Mouse (Mus musculus) thymus, postnatal 4 days (tissue): ENCODE data around the gene Pfkfb2.
A peak's percentile ranks its signal among the peaks of the same experiment; 100 is the strongest.

ENCODE experiments used
- DNase-seq: peaks from one replicate; pipeline ENCODE4 v3.0.0; 2021

Pfkfb2 gene

DNA sequence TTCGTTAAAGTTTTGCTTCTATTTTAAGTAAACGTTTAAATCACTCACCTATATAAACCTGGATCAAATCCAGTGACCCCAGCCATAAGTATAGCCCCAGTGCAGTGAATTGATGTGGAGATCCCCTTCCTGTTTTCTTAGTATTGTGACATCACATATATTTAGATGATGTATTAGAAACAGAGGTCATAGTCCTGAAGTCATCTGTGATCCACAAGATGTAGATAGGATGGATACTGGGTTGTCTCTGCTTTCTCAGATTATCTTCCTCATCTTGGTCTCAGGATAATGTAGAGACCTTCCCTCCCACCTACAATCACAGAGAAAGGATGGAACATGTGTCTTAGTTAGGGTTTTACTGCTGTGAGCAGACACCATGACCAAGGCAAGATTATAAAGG is at the start of gene Pfkfb2:
Gene Pfkfb2, minus strand, starts transcription at position 101 of the 400 bp plus-strand sequence.
- DNase-seq, result no peak

DNA sequence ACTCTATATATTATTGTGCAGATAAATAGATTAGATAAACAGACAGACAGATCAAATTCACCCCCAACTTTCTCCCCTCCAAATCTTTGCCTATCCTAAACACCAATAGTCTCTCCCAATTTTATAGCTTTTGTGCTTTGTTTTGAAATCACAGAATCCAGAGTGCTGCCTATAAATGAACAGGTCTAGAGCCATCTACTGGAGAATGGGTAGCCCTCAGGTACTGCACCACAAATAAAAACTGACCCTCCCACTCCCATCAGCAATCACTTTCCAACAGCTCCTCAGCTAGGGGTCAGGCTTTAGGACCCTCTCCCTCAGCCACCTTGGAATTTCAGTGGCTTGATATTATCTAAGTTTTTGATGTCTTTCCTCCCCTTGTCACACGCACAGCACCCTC is 47.6 kb upstream of the Pfkfb2 start:
- no peak for DNase-seq

DNA sequence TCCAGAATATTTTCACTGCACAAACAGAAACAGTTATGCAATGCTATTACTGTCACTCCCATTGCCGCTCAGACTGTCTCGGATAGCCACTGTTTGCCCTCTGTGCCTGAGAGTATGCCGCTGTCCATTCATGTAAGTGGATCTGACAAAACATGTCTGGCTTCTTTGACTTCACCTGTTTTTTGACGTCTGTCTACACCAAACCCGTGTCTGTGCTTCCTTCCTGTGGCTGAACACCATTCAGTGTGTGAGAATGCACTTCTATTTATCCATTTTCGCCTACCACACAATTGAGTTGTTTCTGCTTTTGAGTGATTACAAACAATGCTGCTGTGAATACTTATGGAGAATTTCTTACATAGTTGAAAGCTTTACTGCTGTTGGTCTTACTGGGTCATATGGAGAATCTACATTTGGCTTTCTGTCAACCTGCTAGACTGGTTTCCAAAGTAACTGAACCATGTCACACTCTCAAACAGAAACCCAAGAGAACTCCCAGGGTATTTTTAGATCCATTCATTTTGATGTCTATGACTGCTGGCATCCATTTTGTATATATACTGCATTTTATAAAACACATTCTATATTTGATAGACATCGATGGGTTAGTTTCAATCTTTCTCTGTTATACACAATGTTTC is 46.8 kb upstream of the Pfkfb2 start:
- DNase-seq, result no peak

DNA sequence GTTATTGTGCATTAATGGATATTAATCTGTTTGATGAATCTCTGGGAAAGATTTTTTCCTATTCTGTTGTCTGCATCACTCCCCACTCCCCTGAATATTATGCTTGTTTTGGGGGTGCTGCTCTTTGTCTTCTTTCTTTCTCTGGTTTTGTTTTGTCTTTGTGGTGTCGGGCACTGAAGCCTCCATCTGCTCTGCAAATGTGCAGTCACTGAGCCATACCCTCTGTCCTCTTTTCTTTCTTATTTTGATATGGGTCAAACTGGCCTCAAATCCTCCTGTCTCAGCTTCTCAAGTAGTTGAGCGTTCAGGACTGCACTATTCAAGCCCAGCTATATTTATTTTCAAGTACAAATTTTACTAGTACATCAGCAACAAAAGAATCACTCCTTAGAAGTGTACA is 46.2 kb upstream of the Pfkfb2 start:
- no peak for DNase-seq

DNA sequence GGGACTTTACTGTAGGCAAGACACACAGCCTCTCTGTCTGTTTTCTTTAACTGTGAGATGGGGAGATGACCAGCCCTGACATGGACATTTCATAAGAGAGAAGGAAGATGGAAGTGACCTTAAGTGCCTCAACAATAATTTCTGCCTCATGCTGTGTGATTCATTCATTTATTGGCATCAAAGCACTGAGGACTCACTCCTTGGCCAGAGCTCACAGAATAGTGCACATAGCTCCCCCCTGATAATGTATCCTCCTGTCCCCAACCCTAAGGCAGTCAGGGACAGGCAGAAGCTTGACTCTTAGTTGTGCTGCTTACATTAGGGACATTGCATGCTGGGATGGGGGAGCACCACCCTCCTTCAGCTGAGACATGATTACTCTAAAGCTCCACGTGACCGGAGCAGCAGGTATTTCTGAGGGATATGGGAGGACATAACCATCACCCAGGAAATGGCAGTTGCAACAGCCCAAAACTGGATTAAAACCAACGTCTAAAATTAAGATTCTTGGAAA is 42.0 kb upstream of the Pfkfb2 start:
- DNase-seq, result no peak

DNA sequence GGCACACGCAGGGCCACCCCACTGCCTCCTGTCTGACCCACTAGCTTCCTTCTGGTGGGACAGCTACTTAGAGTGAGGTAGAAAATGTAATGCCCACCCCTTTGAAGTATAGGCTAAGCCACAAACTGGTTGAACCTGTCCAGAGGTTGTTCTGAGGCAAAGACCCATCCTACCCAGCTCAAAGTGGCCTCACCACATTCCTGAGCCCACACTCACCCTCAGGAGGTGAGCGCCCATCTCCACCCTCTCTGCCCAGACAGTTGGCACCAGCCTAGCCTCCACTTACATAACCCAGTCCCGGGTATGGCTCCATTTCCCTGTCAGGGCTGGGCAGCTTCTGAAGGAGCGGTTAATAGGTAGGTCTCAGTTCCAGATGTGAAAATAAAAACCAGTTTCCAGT is 41.4 kb upstream of the Pfkfb2 start:
- DNase-seq, result no peak

DNA sequence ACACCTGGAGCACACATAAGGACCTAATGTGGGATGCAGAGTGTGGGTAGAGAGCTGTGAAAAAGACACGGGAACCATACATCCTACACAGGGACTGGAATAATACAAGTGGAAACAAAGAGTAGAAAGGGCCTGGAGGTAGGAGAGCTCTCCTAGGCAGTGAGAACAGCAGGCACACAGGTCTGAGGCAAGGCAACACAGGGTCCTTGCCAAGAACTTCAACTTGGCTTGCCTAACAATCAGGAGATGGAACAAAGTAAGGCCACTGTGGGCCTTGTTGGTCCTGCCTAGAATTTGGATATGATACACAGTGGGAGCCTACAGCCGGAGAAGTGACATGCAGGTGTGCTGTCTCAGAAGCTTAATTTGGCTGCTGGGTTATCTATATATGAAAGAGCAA is 40.9 kb upstream of the Pfkfb2 start:
- DNase-seq, result no peak

DNA sequence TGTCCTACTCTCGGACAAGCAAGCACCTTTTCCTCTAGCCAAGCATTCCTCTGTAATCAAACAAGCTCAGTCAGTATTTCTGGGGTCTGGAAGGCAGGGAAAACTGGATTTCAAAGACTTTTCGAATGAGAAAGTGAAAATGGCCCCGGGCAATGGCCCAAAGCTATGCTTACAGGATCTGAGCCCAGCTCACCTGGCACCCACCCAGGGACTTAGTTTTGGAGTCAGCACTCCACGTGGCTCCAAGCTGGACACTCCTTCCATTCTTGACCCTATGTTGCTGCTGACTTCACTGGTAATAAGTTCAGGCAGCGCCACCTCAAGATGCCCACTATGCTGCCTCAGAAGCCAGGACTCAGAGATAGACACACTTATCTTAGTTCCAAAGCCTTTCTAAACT is 38.0 kb upstream of the Pfkfb2 start:
- DNase-seq, result no peak

DNA sequence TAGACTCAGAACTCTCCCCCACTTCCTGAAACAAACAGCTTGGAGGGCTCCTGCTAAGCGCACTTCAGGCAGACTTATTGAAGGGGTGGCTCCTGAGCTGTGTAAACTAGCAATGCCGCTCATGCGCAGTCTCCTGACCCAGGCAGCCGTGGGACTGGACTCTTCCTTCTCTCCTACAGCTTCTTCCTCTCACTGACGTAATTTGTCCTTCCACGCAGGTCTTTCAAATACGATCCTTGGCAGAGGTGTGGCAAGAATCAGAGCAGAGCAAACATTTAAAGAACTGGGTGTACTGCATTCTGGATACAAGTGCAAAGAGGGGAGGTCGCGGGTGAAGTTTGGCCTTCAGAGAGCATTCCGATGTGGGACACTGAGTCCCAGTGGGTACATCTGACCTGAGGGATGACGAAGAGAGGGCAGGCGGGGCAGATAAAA is 35.0 kb upstream of the Pfkfb2 start:
- no peak for DNase-seq

DNA sequence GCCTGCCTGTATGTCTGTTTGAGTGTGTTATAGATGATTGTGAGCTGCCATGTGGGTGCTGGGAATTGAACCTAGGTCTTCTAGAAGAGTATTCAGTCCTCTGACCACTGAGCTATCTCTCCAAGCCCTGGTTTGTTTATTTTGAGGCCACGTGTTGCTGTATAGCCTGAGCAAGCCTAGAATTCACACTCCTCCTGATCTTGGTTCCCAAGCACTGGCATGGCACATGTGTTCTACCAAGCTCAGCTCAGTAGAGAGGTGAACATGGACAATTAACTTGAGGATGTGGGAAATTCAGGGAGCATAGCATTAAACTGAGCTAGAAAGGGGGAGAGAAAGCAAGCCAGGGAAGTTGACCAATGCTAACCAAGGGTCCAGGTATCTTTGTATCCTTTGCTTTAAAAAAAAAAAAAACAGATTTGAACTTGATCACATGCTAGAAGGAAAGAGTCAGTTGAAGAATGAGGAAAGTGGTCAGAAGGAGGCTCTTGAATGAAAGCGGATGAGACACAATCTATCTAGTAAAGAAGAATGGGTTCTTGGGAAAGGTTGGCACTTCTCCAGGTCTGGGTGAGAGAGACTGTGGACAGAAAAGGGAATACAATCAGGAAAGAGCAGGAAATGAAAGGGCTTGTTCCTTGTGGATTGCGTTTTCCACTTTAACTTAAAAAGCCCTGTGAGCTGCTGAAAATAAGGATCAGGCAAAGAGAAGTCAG is 33.1 kb upstream of the Pfkfb2 start:
- no peak for DNase-seq

DNA sequence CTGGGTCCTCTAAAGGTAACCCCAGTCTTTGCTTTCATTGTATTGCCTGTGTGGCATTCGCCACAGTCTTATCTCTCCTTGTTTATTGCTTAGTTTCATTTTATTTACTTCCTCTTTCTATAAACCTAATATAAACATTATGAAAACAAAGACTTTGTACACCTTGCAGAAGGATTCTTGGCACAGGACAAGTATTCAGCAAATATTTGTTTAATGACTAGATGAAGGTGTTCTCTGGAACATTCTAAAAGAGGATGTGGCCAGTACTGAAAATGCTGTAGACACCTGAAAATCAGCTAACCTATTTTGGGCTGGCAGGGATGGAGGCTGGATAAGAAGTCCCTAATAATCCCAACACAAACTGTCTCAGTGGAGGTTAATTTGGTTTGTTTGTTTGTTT is 32.5 kb upstream of the Pfkfb2 start:
- DNase-seq, result no peak

DNA sequence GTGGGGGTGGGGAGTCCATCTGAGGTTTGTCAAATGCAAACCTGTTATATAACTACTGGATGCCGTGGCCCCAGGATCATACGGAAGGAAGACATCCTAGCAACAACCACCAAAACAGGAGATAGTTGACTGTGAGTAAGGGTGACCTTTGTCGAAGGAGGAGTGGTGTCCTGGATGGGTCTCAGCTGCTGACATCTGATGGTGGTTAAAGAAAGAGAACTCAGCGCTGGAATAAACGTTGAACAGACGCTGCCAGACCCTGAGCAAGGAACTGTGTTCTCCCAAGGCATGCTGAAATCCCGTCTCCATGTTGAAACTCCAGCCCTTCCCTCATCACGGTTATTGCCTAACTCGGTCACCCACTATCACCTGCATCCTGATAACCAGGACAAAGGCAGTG is 30.6 kb upstream of the Pfkfb2 start:
- DNase-seq, result no peak

DNA sequence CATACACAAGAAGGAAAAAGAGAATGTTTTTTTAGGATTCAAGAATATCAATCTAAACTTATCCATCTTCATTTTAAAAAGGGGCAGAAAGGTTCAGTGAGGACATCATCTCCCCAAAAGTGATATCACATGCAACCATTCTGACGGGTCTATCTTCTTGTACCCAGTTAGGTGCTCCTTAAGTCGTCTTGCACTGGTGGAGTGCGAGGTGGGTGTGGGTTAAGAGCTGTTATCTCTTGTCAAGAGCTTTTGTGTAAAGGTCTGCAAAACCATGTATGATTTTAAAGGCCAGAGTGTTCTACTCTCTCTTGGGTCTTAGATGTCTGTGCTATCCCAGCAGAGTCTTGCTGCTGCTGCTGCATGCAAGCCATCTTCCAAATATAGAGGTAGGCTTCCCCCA is 17.8 kb upstream of the Pfkfb2 start:
- no peak for DNase-seq

DNA sequence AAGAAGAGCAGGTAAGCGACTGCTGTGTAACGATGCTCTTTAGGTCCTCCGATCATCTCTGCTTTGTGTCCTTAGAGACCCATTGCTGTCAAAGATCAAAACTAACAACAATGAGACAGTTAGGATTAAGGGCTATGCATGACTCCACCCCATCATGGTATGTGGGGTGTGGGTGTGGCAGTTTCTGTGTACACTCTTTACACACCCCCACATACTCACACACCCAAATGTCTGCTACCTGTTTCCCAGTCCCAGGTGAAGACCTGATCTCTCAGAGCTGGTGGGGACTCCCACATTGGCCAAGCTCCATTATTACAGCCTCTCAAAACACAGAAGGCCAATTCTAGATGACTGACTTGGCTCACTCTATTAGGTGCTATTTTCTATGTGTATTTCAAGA is 16.5 kb upstream of the Pfkfb2 start:
- DNase-seq, result no peak

DNA sequence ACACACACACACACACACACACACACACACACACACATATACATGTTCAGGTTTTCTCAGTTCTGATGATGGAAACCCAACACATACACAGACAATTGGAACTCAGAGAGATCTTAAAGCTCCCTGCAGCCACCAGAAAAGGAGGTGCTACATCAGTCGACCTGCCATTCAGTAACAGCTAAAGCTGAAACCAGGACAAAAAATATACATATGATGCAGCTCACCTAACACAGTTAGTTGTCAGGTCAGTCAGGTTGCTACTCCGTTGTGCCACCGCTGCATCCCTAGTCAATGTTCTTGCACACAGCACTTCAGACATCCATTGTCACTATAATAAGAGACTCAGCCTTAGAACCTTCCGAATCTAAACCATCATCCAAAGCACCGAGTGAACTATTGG is 15.9 kb upstream of the Pfkfb2 start:
- DNase-seq, result no peak

DNA sequence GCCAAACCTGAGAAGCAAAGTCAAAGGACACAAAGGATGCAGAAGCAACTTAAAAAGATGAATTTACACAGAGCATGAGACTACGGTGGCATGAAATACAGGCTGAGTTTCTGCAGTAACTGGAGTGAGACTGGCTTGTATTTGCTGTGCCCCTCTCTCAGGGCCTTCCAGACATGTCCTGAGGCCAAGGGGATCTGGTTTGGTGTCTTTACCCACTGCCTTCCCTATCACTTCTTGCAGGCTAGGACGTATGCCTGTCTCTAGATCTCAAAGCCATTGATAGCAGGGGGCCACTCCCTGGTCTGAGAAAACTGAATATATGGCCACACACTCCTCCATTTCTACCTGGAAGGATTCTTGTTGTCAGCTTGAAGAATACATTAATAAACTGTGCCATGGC is 15.2 kb upstream of the Pfkfb2 start:
- DNase-seq, result no peak

DNA sequence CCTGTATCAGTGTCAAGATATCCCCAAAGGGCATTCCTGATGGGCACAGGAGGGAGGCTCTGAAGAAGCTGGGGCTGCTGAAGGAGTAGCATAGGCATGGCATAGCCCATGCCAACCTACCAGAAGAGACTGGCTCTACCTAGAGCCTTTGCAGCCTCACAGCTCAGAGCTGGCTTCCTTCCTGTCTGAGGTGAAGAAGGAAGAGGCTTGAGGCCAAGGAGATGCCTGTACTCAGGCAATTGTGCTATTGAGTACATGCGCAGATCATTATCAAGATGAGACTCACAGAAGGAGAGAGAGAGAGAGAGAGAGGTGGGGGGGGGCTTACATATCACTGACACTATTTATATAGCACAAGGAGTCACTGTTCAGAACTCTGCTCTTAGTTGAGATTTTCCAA is 14.7 kb upstream of the Pfkfb2 start:
- peak; percentile 37 for DNase-seq

DNA sequence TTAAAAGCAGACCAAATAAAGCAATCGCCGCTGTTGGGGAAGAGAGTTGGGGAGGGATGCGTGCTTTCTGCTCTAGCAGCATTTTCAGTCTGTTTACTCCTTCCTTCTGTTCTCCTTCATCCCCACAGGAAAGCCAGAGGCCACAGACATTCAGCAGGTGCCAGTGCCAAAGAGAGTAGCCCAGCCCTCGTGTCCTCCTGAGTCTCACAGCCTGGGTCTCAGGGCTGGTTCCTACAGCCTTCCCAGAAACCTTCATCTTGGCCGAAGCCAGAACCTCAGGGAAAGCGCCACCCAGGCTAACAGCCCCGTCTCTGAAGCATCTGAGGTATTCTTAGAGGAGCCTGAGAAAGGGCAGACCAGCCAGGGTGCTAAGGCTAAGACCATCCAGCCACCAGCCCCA is 13.1 kb upstream of the Pfkfb2 start:
- no peak for DNase-seq

DNA sequence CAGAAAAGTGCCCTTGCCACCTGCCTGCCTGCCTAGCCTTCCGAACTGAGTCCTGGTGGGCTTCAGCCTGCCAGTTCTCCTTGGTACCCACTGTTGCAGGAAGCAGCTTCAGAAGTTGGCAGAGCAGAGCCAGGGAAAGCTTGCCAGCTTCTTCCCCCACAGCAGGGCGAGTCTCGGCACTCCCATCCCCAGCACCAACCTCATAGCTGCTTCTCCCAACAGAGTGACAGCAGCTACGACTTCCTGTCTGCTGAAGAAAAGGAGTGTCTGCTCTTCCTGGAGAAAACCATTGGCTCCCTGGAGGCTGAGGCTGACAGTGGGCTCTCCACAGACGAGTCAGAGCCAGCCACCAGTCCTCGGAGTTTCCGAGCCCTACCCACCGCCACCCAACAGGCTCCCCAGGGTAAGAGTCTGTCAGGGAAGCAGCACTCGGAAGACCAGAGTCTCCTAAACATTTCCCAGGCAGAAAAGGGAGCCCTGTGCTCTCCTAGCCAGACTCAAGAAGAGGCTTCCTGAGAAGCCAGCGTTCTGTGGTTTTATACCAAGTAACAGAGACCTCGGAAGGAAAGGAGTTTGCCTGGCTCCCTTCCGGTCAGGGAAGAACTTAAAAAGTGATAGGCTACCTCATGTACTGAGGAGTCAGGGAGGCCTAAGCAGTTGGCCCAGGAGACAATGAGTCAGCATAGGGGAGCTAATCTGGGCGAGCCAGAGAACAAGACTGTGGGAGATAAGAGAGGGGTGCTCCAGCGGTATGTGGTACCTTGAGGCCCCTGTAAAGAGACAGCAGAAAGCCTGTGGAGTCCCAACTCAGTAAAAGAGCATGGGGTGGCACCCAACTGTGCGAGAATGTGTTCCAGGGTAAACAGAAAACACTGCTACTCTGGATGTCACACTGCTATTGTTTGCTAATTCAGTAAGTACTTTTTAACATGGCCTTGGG is 12.0 kb upstream of the Pfkfb2 start:
- DNase-seq, result peak; percentile 28

DNA sequence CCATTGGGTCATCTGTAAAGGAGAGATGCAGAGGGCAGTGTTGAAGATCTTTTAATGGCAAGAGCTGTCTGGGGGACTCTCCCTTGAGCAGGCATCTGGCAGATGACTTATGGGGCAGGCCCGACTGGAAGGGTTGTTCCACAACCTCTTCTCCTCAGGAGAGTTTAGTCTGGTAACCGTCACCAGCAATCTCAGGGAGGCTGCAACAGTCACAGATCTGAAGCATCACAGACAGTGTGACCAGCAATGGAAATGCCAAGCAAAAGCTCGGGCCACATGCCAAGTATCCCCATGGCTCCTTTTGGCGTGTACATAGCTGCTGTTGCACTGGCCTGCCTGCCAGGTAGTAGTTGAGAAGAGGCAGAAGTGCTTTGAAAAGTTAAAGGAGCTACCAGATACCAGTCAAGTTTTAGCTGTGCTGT is 11.2 kb upstream of the Pfkfb2 start:
- no peak for DNase-seq

DNA sequence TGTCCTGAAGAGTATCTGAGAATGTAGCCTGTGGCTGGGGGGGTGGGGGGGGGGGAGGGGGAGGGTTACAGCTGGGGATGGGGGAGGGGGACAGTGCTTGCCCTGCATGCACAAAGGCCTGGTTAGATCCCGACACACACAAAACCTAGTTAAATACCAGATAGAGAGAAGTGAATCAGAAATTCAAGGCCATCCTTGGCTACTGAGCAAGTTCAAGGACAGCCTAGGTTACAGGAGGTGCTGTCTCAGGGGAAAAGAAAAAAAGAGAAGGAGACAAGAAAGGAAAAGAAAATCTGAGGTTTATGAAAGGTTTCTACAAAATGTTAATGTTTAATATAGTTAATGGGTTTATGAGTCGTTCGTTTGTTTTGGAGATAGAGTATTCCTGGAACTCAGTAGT is 10.6 kb upstream of the Pfkfb2 start:
- no peak for DNase-seq

DNA sequence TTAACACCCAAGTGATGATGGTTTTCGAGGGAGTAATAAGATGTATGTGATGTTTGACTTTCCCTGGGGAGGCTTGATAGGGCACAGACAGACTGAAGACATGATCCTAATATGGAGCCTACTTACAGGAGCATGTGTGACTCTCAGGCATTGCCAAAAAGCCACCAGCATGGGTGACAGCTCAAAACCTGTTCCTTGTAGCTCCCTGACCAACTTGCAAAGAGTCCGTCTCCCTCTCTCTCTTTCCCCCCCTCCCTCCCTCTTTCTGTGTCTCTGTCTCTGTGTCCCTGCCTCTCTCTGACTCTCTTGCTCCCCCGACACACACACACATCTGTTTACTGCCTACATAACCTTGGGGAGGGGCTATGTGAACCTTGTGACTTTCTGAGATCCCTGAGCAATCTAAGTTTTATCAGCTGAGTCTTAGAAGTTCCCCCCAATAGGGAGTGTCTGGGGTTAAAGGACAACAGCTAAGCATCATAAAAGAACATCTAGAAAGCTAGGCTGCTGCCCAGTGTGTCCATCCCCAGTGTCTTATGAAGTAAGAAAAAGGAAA is 9.6 kb upstream of the Pfkfb2 start:
- no peak for DNase-seq

DNA sequence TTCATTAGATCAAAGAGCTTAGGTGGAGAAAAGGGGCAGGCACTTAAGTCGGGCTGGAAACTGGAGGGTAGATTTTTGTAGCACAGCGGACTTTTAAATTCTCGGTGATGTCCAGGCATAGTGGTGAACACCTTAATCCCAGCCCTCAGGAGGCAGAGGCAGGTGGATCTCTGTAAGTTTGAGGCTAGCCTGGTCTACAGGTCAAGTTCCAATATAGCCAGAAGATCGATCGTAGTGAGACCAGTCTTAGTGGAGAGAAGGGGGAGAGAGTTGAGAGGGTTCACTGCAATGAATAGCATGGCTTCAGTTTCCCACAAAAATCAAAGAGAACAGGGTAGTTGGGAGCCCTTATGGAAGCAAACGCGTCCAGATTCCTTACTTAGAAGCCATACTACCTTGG is 8.9 kb upstream of the Pfkfb2 start:
- DNase-seq, result no peak
